Comparison of ENCODE assay signal across 18 mouse cellular contexts in genomic region chr3:149476151-149476550, GRCm38 (mm10).
"Had no signal": no experiment of that assay in that cellular context is flagged by ENCODE, and none has a peak within 500 bp of the region (broad histone marks: within the 10 kb centered on the region; RNA-seq: fewer than 3 reads in every experiment).

No protein-coding gene starts in this region.

- H3K4me2 ChIP-seq: lung, embryonic 15.5 days; midbrain, embryonic 12.5 days; neural tube, embryonic 12.5 days; stomach, embryonic 15.5 days had no signal

- DNase-seq: liver, postnatal 0 days; lung, adult 2 months; lung, postnatal 14 days; lung, postnatal 36 days; midbrain, embryonic 14.5 days; right cerebral cortex, postnatal 14 days; thymus, adult 2 months; thymus, postnatal 25 days; thymus, postnatal 4 days had no signal

- H3K4me1 ChIP-seq: lung, embryonic 15.5 days; megakaryocyte, embryonic 14.5 days; midbrain, embryonic 12.5 days; neural tube, embryonic 12.5 days; stomach, embryonic 15.5 days had no signal

- H3K27me3 ChIP-seq: lung, embryonic 15.5 days; megakaryocyte, embryonic 14.5 days; midbrain, embryonic 12.5 days; neural tube, embryonic 12.5 days; stomach, embryonic 15.5 days had no signal

- H3K9me3 ChIP-seq: lung, embryonic 15.5 days; midbrain, embryonic 12.5 days; neural tube, embryonic 12.5 days; stomach, embryonic 15.5 days had no signal

- H3K36me3 ChIP-seq: lung, embryonic 15.5 days; midbrain, embryonic 12.5 days; neural tube, embryonic 12.5 days; stomach, embryonic 15.5 days had no signal

- H3K9ac ChIP-seq: liver, postnatal 0 days; lung, embryonic 15.5 days; midbrain, embryonic 12.5 days; neural tube, embryonic 12.5 days; stomach, embryonic 15.5 days had no signal

- ATAC-seq: liver, postnatal 0 days; lung, postnatal 0 days; midbrain, embryonic 16.5 days had no signal

- H3K27ac ChIP-seq: lung, embryonic 15.5 days; macrophage; midbrain, embryonic 12.5 days; neural tube, embryonic 12.5 days; stomach, embryonic 15.5 days; stomach, postnatal 0 days had no signal

- H3K4me3 ChIP-seq: lung, embryonic 15.5 days; megakaryocyte, embryonic 14.5 days; midbrain, embryonic 12.5 days; neural tube, embryonic 12.5 days; stomach, embryonic 15.5 days had no signal
